Mouse (Mus musculus) forebrain, embryonic 13.5 days (tissue): ENCODE data around the gene Arfgap3. TPM values are rescaled to one million over a fixed set of nuclear protein-coding genes. Genes with fewer than 3 reads are reported as not detected.

Source experiments
- ATAC-seq: fragments of 200-750 bp; cut with Nextera tagmentation; 2 replicates; pipeline ENCODE4 v1.8.0; 2017
- H3K27ac ChIP-seq: fragments of 300-500 bp; sonication (generic); 2 replicates; pipeline ENCODE4 v1.5.1; 2015; ENCODE audit warnings: inconsistent platforms, mild to moderate bottlenecking, moderate library complexity
- H3K27me3 ChIP-seq: fragments of 300-500 bp; sonication (generic); 2 replicates; pipeline ENCODE4 v1.6.1; 2015; ENCODE audit warnings: mild to moderate bottlenecking, inconsistent platforms
- H3K36me3 ChIP-seq: fragments of 300-500 bp; sonication (generic); 2 replicates; pipeline ENCODE4 v1.6.1; 2015; ENCODE audit warnings: mild to moderate bottlenecking, inconsistent platforms; ENCODE audit not compliant: poor library complexity, severe bottlenecking
- H3K4me1 ChIP-seq: fragments of 300-500 bp; sonication (generic); 2 replicates; pipeline ENCODE4 v1.6.1; 2015; ENCODE audit warnings: inconsistent platforms
- H3K4me2 ChIP-seq: fragments of 300-500 bp; sonication (generic); 2 replicates; pipeline ENCODE4 v1.6.1; 2015; ENCODE audit warnings: inconsistent platforms, mild to moderate bottlenecking, moderate library complexity
- H3K4me3 ChIP-seq: fragments of 300-500 bp; sonication (generic); 2 replicates; pipeline ENCODE4 v1.5.1; 2015; ENCODE audit warnings: mild to moderate bottlenecking, inconsistent platforms
- H3K9ac ChIP-seq: fragments of 300-500 bp; sonication (generic); 2 replicates; pipeline ENCODE4 v1.6.1; 2015; ENCODE audit warnings: mild to moderate bottlenecking, inconsistent platforms
- H3K9me3 ChIP-seq: fragments of 300-500 bp; sonication (generic); replicated peaks from 2 replicates; pipeline ENCODE4 v1.6.1; 2016; ENCODE audit warnings: inconsistent platforms
- WGBS: fragments of 180-500 bp; shearing (Covaris S2); methylation state at CpG from one replicate; pipeline ENCODE4 v1.1.7; 2015; 5-methylcytosine and 5-hydroxymethylcytosine counted together
- polyA plus RNA-seq: library from polyadenylated mRNA; unstranded; fragments of >200 nt; fragmentation: Nextera tagmentation; extraction: Ambion mirVana; gene quantifications from 2 replicates; pipeline ENCODE4 v1.2.1, GENCODE M21; 2015

Gene Arfgap3
- polyA plus RNA-seq, 1 experiment from 2014 or later, result 33.6 TPM

DNA sequence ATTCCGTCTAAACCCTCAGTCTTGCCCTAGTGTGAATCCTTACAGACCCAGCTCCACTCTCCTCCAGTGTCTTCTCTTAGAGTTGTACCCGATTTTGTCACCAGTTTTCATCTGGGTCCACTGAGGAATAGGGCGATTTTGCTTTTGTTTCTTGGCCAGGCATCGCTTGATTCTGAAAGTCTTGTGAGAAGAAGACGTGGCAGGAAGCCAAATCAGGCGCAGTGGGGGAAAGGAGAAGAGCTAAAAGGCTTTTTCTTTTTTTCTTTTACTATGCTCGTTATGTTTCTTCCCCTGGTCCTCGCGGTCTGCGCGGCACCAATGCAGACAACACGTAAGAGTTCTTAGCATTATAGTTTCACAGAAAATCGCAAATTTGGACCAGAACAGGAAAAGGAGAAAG is 92.1 kb downstream of the Arfgap3 start:
- 49% methylated on average over 13 of the region's 13 CpGs for WGBS
- no peaks in the 10 kb centered on the region for H3K36me3 ChIP-seq
- no peak overlapping the region for H3K4me2 ChIP-seq
- H3K9me3 ChIP-seq, result peaks cover 3% of the 10 kb centered on the region; the same call in 1 of the 2 replicates
- ATAC-seq, result no peak
- H3K27ac ChIP-seq, result no peak overlapping the region
- peaks cover 1% of the 10 kb centered on the region for H3K27me3 ChIP-seq
- H3K9ac ChIP-seq, result no peak overlapping the region
- H3K4me3 ChIP-seq, result no peak overlapping the region
- 0 out of 2 replicates have a peak, but pooled peaks cover 2% of the 10 kb centered on the region for H3K4me1 ChIP-seq

DNA sequence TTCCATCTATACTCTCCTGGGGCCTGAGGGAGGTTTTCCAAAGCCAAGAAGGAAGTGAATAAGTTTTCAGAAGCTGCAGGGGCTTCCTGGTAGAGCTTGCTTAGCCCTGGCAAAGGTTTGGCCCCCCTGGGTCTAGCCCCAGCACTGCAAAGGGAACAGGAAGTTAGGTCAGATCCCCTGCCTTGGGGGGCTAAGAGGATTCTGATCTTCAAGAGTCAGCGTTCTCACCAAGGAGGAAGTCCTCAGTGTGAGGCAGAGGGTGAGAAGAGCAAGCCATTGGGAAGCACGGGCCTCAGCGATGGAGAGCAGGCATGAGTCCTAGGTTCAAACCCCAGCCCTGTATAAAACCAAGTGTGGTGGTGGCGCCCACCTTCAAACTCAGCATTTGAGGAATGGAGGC is 93.6 kb downstream of the Arfgap3 start:
- H3K4me2 ChIP-seq, result no peak overlapping the region
- no peak overlapping the region for H3K9ac ChIP-seq
- H3K9me3 ChIP-seq, result peaks cover 3% of the 10 kb centered on the region; the same call in 1 of the 2 replicates
- H3K27me3 ChIP-seq, result peaks cover 15% of the 10 kb centered on the region
- H3K4me1 ChIP-seq, result peaks cover 6% of the 10 kb centered on the region
- 89% methylated on average over 4 of the region's 4 CpGs for WGBS
- H3K27ac ChIP-seq, result no peak overlapping the region
- no peaks in the 10 kb centered on the region for H3K36me3 ChIP-seq
- no peak overlapping the region for H3K4me3 ChIP-seq
- ATAC-seq, result no peak

DNA sequence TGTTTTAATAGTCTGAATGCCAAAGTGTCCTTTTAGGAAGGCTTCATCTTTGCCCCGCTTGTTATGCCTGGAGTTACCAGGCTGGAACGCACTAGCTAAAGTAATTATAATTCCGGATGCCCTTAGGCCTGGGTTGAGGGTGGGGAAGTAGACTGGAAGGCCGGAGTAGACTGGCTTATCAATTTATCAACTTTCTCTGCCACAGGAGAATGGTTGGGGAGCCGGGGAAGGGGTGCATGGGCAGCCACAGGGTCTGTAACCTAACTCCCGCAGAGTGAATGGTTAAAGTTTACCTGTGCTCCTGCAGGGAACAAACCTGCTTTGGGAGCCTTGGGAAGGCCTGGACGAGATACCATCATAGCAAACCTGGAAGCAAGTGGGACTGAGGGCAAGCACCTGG is 94.1 kb downstream of the Arfgap3 start:
- Histone ChIP-seq H3K4me3 (no peak overlapping the region), H3K27me3 (peaks cover 21% of the 10 kb centered on the region), H3K27ac (no peak overlapping the region), H3K4me1 (peaks cover 11% of the 10 kb centered on the region), H3K4me2 (no peak overlapping the region), H3K9ac (no peak overlapping the region), H3K36me3 (no peaks in the 10 kb centered on the region), H3K9me3 (peaks cover 3% of the 10 kb centered on the region; the same call in 1 of the 2 replicates)
- ATAC-seq, result no peak
- 89% methylated on average over 7 of the region's 7 CpGs for WGBS

GRCm38 (mm10) chr15:83255191-83255782 is 94.8 kb downstream of the Arfgap3 start:
- Histone ChIP-seq H3K4me3 (no peak overlapping the region), H3K4me2 (no peak overlapping the region), H3K36me3 (no peaks in the 10 kb centered on the region), H3K27me3 (peaks cover 27% of the 10 kb centered on the region), H3K9ac (no peak overlapping the region), H3K9me3 (peaks cover 3% of the 10 kb centered on the region; the same call in 1 of the 2 replicates), H3K4me1 (peaks cover 13% of the 10 kb centered on the region), H3K27ac (no peak overlapping the region)
- 91% methylated on average over 4 of the region's 4 CpGs for WGBS
- no peak for ATAC-seq

DNA sequence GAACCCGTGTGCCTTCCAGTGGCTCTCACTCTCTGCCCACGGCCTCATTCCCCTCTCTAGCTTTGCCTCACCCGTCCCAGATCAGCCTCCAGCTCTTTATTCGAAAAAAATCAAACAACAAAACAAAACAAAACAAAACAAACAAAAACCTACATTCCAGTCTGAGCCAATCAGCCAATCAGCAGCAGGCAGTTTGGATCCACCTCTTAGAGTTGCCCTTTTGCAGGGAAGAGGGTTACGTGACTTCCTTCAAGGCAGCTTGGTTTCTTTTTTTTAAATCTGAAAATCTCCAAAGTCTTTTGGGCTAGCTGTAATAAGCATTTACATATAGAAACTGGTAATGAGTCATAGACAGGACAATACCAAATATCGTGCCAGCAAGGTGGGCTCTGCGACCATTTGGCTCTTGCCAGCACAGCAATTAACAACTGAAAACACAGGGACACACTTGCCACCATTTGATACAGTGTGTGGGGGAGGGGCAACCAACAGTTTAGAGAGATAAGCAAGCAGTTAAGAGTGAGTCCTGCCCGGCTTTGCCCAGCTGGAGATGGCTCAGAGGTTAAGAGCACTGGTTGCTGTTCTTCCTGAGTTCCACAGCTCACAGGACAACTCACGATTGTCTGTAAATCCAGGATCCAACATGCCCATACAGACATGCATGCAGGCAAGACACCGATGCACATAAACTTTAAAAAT is 95.5 kb downstream of the Arfgap3 start:
- no peak for ATAC-seq
- Histone ChIP-seq H3K4me3 (no peak overlapping the region), H3K4me1 (peaks cover 13% of the 10 kb centered on the region), H3K27me3 (peaks cover 35% of the 10 kb centered on the region), H3K9me3 (peaks cover 3% of the 10 kb centered on the region; the same call in 1 of the 2 replicates), H3K27ac (no peak overlapping the region), H3K4me2 (no peak overlapping the region), H3K36me3 (no peaks in the 10 kb centered on the region), H3K9ac (no peak overlapping the region)
- 80% methylated on average over 10 of the region's 10 CpGs for WGBS

DNA sequence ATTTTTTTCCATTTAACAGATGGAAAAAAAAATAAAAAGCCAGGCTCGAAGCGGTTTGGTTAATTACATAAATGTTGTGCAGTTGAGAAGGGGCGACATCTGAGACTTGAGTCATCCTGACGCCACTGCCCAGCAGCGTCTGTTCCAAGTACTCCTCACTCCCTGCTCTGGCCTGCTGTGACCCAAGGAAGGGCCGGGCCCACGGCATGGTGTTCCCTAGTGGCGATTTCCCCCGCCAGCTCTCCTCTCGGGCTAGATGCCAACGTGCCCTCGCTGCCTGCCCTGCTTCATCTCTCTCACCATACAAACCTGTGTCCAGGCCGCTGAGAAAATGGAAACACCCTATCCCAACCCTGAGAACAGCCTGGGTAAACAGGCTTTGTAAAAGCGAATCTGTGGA is 98.0 kb downstream of the Arfgap3 start:
- Histone ChIP-seq H3K4me2 (no peak overlapping the region), H3K27me3 (peaks cover 40% of the 10 kb centered on the region), H3K36me3 (no peaks in the 10 kb centered on the region), H3K4me3 (no peak overlapping the region), H3K4me1 (peaks cover 10% of the 10 kb centered on the region), H3K9me3 (peaks cover 3% of the 10 kb centered on the region; the same call in 1 of the 2 replicates), H3K27ac (no peak overlapping the region), H3K9ac (no peak overlapping the region)
- WGBS, result 69% methylated on average over 14 of the region's 14 CpGs
- ATAC-seq, result no peak

- Histone ChIP-seq H3K36me3 (no peaks in the 10 kb centered on the region), H3K4me2 (peak within 1 kb of the TSS; percentile 77), H3K27ac (no peak within 1 kb of the TSS), H3K4me1 (peaks cover 10% of the 10 kb centered on the region), H3K9ac (peak within 1 kb of the TSS; percentile 50), H3K4me3 (peak within 1 kb of the TSS; percentile 44), H3K27me3 (peaks cover 40% of the 10 kb centered on the region), H3K9me3 (peaks cover 3% of the 10 kb centered on the region; the same call in 1 of the 2 replicates)
- no peak for ATAC-seq
- 1% methylated on average over 66 of the region's 66 CpGs for WGBS
Observed at GRCm38 (mm10) chr15:83251176-83252004, 98.7 kb downstream of the Arfgap3 start, which contains the start of gene A4galt. Gene A4galt (minus strand): TSS chr15:83251774.

- H3K4me1 ChIP-seq, result peaks cover 10% of the 10 kb centered on the region
- peaks cover 40% of the 10 kb centered on the region for H3K27me3 ChIP-seq
- H3K36me3 ChIP-seq, result no peaks in the 10 kb centered on the region
- peak overlapping the region; percentile 77 for H3K4me2 ChIP-seq
- peak overlapping the region; percentile 44 for H3K4me3 ChIP-seq
- under 1% methylated on average over 20 of the region's 20 CpGs for WGBS
- peaks cover 3% of the 10 kb centered on the region; the same call in 1 of the 2 replicates for H3K9me3 ChIP-seq
- no peak for ATAC-seq
- H3K9ac ChIP-seq, result peak overlapping the region; percentile 50
- H3K27ac ChIP-seq, result no peak overlapping the region
Observed at GRCm38 (mm10) chr15:83250651-83251175, 99.3 kb downstream of the Arfgap3 start.

Other genes with a start within 250 kb of the Arfgap3 start
- 64.2 and 77.1 TPM in 2 replicates for gene Rrp7a, start 227.4 kb downstream of the Arfgap3 start, polyA plus RNA-seq
- 155 and 168 TPM in 2 replicates for gene Poldip3, start 200.9 kb downstream of the Arfgap3 start, polyA plus RNA-seq
- gene Cyb5r3, start 177.7 kb downstream of the Arfgap3 start, polyA plus RNA-seq, result 99.0 and 107 TPM in 2 replicates
- 1.5 and 2.2 TPM in 2 replicates for gene A4galt, start 98.5 kb downstream of the Arfgap3 start, polyA plus RNA-seq
- gene Pacsin2, start 114.4 kb upstream of the Arfgap3 start, polyA plus RNA-seq, result 26.0 TPM in 2 replicates
- 69.8 and 79.8 TPM in 2 replicates for gene Ttll1, start 160.6 kb upstream of the Arfgap3 start, polyA plus RNA-seq
- 1.5 and 1.6 TPM in 2 replicates for gene Bik, start 176.6 kb upstream of the Arfgap3 start, polyA plus RNA-seq
- 12.2 and 14.7 TPM in 2 replicates for gene Tspo, start 213.3 kb upstream of the Arfgap3 start, polyA plus RNA-seq
- 32.4 and 38.9 TPM in 2 replicates for gene Mcat, start 213.5 kb upstream of the Arfgap3 start, polyA plus RNA-seq
- 40.7 and 46.2 TPM in 2 replicates for gene Ttll12, start 244.9 kb upstream of the Arfgap3 start, polyA plus RNA-seq